Mouse (Mus musculus) hindbrain, embryonic 11.5 days (tissue): ENCODE data around the gene Guk1. TPM values are rescaled to one million over a fixed set of nuclear protein-coding genes. Genes with fewer than 3 reads are reported as not detected.
A peak's percentile ranks its signal among the peaks of the same experiment; 100 is the strongest.

Experiments
- ATAC-seq: fragments of 200-750 bp; cut with Nextera tagmentation; 2 replicates; pipeline ENCODE4 v1.8.0; 2017; ENCODE audit warnings: mild to moderate bottlenecking, moderate TSS enrichment, moderate library complexity; ENCODE audit not compliant: low FRiP score
- DNase-seq: peaks from one replicate; pipeline ENCODE4 v3.0.0-alpha.2; 2015; ENCODE audit warnings: low spot score
- H3K27ac ChIP-seq: fragments of 300-500 bp; sonication (generic); 2 replicates; pipeline ENCODE4 v1.5.1; 2014; ENCODE audit warnings: mild to moderate bottlenecking, low read depth, low read length
- H3K27me3 ChIP-seq: fragments of 300-500 bp; sonication (generic); 2 replicates; pipeline ENCODE4 v1.6.1; 2014; ENCODE audit warnings: mild to moderate bottlenecking, low read length, moderate library complexity, mixed read lengths; ENCODE audit not compliant: control insufficient read depth, insufficient read depth
- H3K36me3 ChIP-seq: fragments of 300-500 bp; sonication (generic); 2 replicates; pipeline ENCODE4 v1.6.1; 2014; ENCODE audit warnings: mild to moderate bottlenecking, low read length, moderate library complexity, mixed read lengths; ENCODE audit not compliant: control insufficient read depth, insufficient read depth
- H3K4me1 ChIP-seq: fragments of 300-500 bp; sonication (generic); replicated peaks from 2 replicates; pipeline ENCODE4 v1.6.1; 2014; ENCODE audit warnings: low read length, mixed read lengths; ENCODE audit not compliant: control insufficient read depth, insufficient read depth
- H3K4me2 ChIP-seq: fragments of 300-500 bp; sonication (generic); replicated peaks from 2 replicates; pipeline ENCODE4 v1.6.1; 2014; ENCODE audit warnings: mild to moderate bottlenecking, low read depth, low read length
- H3K4me3 ChIP-seq: fragments of 300-500 bp; sonication (generic); 2 replicates; pipeline ENCODE4 v1.5.1; 2014; ENCODE audit warnings: low read depth, low read length
- H3K9ac ChIP-seq: fragments of 300-500 bp; sonication (generic); 2 replicates; pipeline ENCODE4 v1.6.1; 2014; ENCODE audit warnings: low read depth, low read length
- H3K9me3 ChIP-seq: fragments of 300-500 bp; sonication (generic); 2 replicates; pipeline ENCODE4 v1.6.1; 2016; ENCODE audit warnings: low read length; ENCODE audit not compliant: control insufficient read depth
- WGBS: fragments of 180-500 bp; shearing (Covaris S2); extraction: QIAGEN DNeasy Blood & Tissue Kit; methylation state at CpG from one replicate; pipeline ENCODE4 v1.1.7; 2014; 5-methylcytosine and 5-hydroxymethylcytosine counted together
- polyA plus RNA-seq: library from polyadenylated mRNA; unstranded; fragments of >200 nt; fragmentation: Nextera tagmentation; extraction: Ambion mirVana; gene quantifications from 2 replicates; pipeline ENCODE4 v1.2.1, GENCODE M21; 2014

Guk1 gene
- polyA plus RNA-seq, 1 experiment from 2014 or later, result 105 TPM

DNA sequence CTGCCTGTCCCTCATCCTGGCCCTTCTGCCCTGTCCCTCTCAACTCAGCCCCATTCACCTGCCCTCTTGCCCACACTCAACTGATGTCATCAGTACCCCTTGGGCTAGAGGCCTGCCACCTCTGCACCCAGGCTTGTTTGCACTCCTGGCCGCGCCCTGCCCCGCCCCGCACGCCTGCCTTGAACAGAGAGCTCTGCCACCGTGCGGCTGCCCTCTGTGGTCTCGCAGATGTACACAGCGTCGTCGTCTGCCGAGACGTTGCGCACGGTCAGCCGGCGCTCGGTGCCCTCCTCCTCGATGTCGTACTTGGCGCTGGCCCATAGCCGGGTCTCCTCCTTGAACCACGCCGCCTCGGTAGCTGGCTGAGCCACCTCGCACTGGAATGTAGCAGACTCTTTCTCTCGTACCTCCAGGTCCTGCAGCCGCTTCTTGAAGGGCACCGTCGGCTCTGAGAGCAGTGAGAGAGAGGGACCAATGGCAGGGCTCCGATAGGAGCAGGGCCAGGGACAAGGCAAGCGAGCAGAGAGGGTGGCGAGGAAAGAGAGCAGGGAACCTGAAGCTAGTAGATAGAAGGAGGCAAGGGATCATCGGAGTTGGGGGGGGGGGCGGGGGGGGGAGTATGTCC, 57.5 kb downstream of the Guk1 start:
- Histone ChIP-seq H3K36me3 (no peaks in the 10 kb centered on the region), H3K4me3 (no peak overlapping the region), H3K4me2 (peak overlapping the region; percentile 26; the same call in 1 of the 2 replicates), H3K27ac (no peak overlapping the region), H3K9me3 (no peaks in the 10 kb centered on the region), H3K4me1 (peaks cover 8% of the 10 kb centered on the region; the same call in 1 of the 2 replicates), H3K27me3 (peaks cover 48% of the 10 kb centered on the region), H3K9ac (no peak overlapping the region)
- 0 out of 2 replicates have a peak, but pooled peaks have one; percentile 17 for ATAC-seq
- 7% methylated on average over 32 of the region's 35 CpGs for WGBS
- peak; percentile 33 for DNase-seq

Other genes with a start within 250 kb of the Guk1 start
- 108 and 114 TPM in 2 replicates for gene Hist3h2ba, start 243.3 kb downstream of the Guk1 start, polyA plus RNA-seq
- 71.2 and 75.2 TPM in 2 replicates for gene Hist3h2a, start 237.5 kb downstream of the Guk1 start, polyA plus RNA-seq
- gene Trim17, start 237.5 kb downstream of the Guk1 start, polyA plus RNA-seq, result 0.36 and 0.73 TPM in 2 replicates
- 15.7 and 18.2 TPM in 2 replicates for gene Trim11, start 214.1 kb downstream of the Guk1 start, polyA plus RNA-seq
- 0.10 and 0.19 TPM in 2 replicates for gene Obscn, start 55.8 kb downstream of the Guk1 start, polyA plus RNA-seq
- gene Iba57, start 28.5 kb downstream of the Guk1 start, polyA plus RNA-seq, result 2.0 and 2.6 TPM in 2 replicates
- gene Gjc2, start 9.0 kb downstream of the Guk1 start, polyA plus RNA-seq, result not detected in 2 replicates
- gene Mrpl55, start 10.3 kb upstream of the Guk1 start, polyA plus RNA-seq, result 87.4 and 96.7 TPM in 2 replicates
- 33.4 and 40.9 TPM in 2 replicates for gene 2310033P09Rik, start 16.1 kb upstream of the Guk1 start, polyA plus RNA-seq
- 610 and 623 TPM in 2 replicates for gene Arf1, start 36.1 kb upstream of the Guk1 start, polyA plus RNA-seq
- gene Wnt3a, start 98.5 kb upstream of the Guk1 start, polyA plus RNA-seq, result 3.9 and 4.0 TPM in 2 replicates
- 2.7 and 3.8 TPM in 2 replicates for gene Wnt9a, start 114.7 kb upstream of the Guk1 start, polyA plus RNA-seq
- gene Prss38, start 183.4 kb upstream of the Guk1 start, polyA plus RNA-seq, result not detected in 2 replicates